Mouse (Mus musculus): ENCODE measurements around the gene Pecam1. TPM values are rescaled to one million over a fixed set of nuclear protein-coding genes. Genes with fewer than 3 reads are reported as not detected.
"Not testable (repeated sequence)": the region's sequence is repeated elsewhere in the genome, so short reads cannot be mapped to it uniquely, and the experiment has no call there.

The Pecam1 gene
- polyA plus RNA-seq, 1 experiment from 2014 or later = 26.0 TPM

- ATAC-seq (ENCODE audit: insufficient number of reproducible peaks, low FRiP score, low TSS enrichment, low read depth) (no peak), DNase-seq (ENCODE audit: low spot score) (no peak)
- Histone ChIP-seq H3K36me3 (ENCODE audit: control insufficient read depth, insufficient read depth, low read length) (no peaks in the 10 kb centered on the region), H3K9me3 (ENCODE audit: control insufficient read depth, low read length) (no peaks in the 10 kb centered on the region), H3K4me2 (ENCODE audit: low read depth, severe bottlenecking) (no peak overlapping the region), H3K9ac (ENCODE audit: low read length) (no peak overlapping the region), H3K27me3 (ENCODE audit: control insufficient read depth, insufficient read depth, low read length) (no peaks in the 10 kb centered on the region), H3K4me1 (ENCODE audit: control insufficient read depth, insufficient read depth, low read length) (peaks cover 13% of the 10 kb centered on the region), H3K27ac (replicated peaks; ENCODE audit: low read depth, low read length) (no peak overlapping the region), H3K4me3 (ENCODE audit: low read depth, low read length) (no peak overlapping the region)
- WGBS = 86% methylated on average over 10 of the region's 11 CpGs
Measured at GRCm38 (mm10) chr11:106662634-106663407, 87.6 kb downstream of the Pecam1 start.

DNA sequence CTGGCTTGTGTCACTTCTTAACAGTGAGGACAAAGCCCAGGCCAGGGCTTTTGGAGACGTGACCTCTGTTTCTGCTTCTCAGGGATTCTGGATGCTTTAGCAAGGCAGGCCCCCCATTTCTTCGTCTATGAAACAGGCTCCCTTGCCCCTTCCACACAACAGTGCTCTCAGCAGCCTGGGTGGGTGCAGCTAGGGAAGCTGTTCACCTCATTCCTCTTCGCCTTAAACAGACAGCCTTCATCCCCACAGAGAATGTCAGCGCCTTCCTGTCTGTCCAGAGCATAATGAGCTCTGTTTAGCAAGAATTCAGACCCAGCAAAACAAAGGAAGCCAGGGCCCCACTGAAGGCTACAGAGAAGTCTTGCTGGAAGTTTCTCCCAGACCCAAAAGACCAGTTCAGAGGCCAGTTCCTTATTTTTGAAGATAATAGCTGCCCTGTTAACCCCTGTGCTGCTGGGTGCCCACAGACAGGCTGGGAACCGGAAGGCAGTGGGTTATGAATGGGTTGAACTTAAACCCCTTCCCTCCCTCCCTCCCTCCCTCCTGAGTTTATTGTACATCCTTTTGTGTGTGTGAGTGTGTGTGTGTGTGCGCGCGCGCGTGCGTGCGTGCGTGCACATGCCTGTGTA is 89.9 kb downstream of the Pecam1 start:
- Histone ChIP-seq H3K9ac (ENCODE audit: low read length) (peak overlapping the region; percentile 27; the same call in 1 of the 2 replicates), H3K4me1 (ENCODE audit: control insufficient read depth, insufficient read depth, low read length) (peaks cover 15% of the 10 kb centered on the region)

DNA sequence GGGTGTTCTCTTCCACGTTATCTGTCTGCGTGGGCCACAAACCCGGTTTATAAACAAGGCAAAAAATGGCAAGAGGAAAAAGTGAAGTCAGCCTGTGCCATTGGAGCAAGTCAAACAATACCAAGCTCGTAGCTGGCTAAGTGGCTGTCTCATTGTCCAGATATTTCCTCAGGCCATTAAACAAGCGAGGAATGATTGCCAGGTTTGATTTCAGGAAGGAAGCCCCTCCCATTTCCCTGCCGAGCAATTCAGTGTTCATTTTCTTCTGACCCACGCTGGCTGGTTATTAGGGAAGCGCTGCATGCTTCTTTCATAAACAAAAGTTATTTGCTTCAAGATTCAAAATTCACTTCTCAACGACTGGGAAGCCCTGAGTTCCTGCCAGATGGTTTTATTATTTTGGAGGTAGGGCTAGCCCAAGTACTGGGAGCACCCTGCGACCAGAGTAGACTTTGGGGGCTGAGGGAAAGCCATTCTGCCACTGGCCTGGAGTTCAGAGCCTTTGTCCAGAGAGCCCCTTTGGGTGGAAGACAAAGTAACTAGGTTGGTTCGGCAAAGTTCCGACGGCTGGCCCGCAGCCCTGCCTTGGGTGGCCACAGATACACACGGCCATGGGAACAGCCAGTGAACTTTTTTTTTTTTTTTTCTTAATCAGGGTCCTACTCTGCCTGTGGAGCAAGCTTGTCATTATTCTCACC is 90.7 kb downstream of the Pecam1 start:
- H3K27ac ChIP-seq (replicated peaks; ENCODE audit: low read depth, low read length) = peak overlapping the region; percentile 70; the same call in 1 of the 2 replicates
- DNase-seq (ENCODE audit: low spot score) (peak; percentile 36), ATAC-seq (ENCODE audit: insufficient number of reproducible peaks, low FRiP score, low TSS enrichment, low read depth) (no peak)
- WGBS = 55% methylated on average over 15 of the region's 15 CpGs
- no peak overlapping the region for H3K4me3 ChIP-seq (ENCODE audit: low read depth, low read length)
- no peaks in the 10 kb centered on the region for H3K36me3 ChIP-seq (ENCODE audit: control insufficient read depth, insufficient read depth, low read length)
- H3K9me3 ChIP-seq (ENCODE audit: control insufficient read depth, low read length) = no peaks in the 10 kb centered on the region
- H3K4me2 ChIP-seq (ENCODE audit: low read depth, severe bottlenecking) = no peak overlapping the region
- peaks cover 15% of the 10 kb centered on the region for H3K4me1 ChIP-seq (ENCODE audit: control insufficient read depth, insufficient read depth, low read length)
- no peaks in the 10 kb centered on the region for H3K27me3 ChIP-seq (ENCODE audit: control insufficient read depth, insufficient read depth, low read length)
- peak overlapping the region; percentile 8; the same call in 1 of the 2 replicates for H3K9ac ChIP-seq (ENCODE audit: low read length)

More for the DNA sequence above, 89.9 kb downstream of the Pecam1 start:
- 80% methylated on average over 13 of the region's 13 CpGs for WGBS
- Histone ChIP-seq H3K9me3 (ENCODE audit: control insufficient read depth, low read length) (no peaks in the 10 kb centered on the region), H3K27me3 (ENCODE audit: control insufficient read depth, insufficient read depth, low read length) (no peaks in the 10 kb centered on the region), H3K27ac (replicated peaks; ENCODE audit: low read depth, low read length) (peak overlapping the region; percentile 70; the same call in 1 of the 2 replicates), H3K4me3 (ENCODE audit: low read depth, low read length) (no peak overlapping the region), H3K36me3 (ENCODE audit: control insufficient read depth, insufficient read depth, low read length) (no peaks in the 10 kb centered on the region), H3K4me2 (ENCODE audit: low read depth, severe bottlenecking) (no peak overlapping the region)
- ATAC-seq (ENCODE audit: insufficient number of reproducible peaks, low FRiP score, low TSS enrichment, low read depth) (no peak), DNase-seq (ENCODE audit: low spot score) (no peak)

GRCm38 (mm10) chr11:106658051-106658880 is 92.2 kb downstream of the Pecam1 start:
- no peaks in the 10 kb centered on the region for H3K27me3 ChIP-seq (ENCODE audit: control insufficient read depth, insufficient read depth, low read length)
- peak overlapping the region; percentile 47 for H3K9ac ChIP-seq (ENCODE audit: low read length)
- peak overlapping the region; percentile 15; the same call in 1 of the 2 replicates for H3K4me2 ChIP-seq (ENCODE audit: low read depth, severe bottlenecking)
- peak; percentile 62 for DNase-seq (ENCODE audit: low spot score)
- no peak for ATAC-seq (ENCODE audit: insufficient number of reproducible peaks, low FRiP score, low TSS enrichment, low read depth)
- peak overlapping the region; percentile 62 for H3K27ac ChIP-seq (replicated peaks; ENCODE audit: low read depth, low read length)
- no peaks in the 10 kb centered on the region for H3K9me3 ChIP-seq (ENCODE audit: control insufficient read depth, low read length)
- H3K4me1 ChIP-seq (ENCODE audit: control insufficient read depth, insufficient read depth, low read length) = peaks cover 15% of the 10 kb centered on the region
- 27% methylated on average over 14 of the region's 14 CpGs for WGBS
- H3K4me3 ChIP-seq (ENCODE audit: low read depth, low read length) = no peak overlapping the region
- H3K36me3 ChIP-seq (ENCODE audit: control insufficient read depth, insufficient read depth, low read length) = no peaks in the 10 kb centered on the region

DNA sequence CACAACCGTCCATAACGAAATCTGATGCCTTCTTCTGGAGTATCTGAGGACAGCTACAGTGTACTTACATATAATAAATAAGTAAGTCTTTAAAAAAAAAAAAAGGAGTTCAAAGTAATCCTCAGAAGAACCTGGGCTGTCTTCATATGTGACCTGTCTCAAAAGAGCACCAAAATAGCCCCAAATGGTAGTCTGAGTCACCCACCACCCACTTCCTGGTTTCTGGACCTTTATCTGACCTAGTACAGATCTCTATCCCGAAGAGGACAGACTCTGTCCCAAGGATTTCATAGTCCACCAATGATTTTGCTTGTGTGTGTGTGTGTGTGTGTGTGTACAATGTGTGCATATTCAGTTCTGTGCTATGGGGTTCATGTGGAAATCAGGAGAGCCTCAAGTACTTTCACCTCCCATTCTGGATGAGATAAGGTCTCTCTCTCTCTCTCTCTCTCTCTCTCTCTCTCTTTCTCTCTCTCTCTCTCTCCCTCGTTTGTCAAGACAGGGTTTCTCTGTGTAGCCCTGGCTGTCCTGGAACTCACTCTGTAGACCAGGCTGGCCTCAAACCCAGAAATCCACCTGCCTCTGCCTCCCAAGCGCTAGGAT is 93.4 kb downstream of the Pecam1 start:
- peaks cover 15% of the 10 kb centered on the region for H3K4me1 ChIP-seq (ENCODE audit: control insufficient read depth, insufficient read depth, low read length)
- H3K9ac ChIP-seq (ENCODE audit: low read length); H3K27ac ChIP-seq (replicated peaks; ENCODE audit: low read depth, low read length); H3K36me3 ChIP-seq (ENCODE audit: control insufficient read depth, insufficient read depth, low read length); H3K27me3 ChIP-seq (ENCODE audit: control insufficient read depth, insufficient read depth, low read length); ATAC-seq (ENCODE audit: insufficient number of reproducible peaks, low FRiP score, low TSS enrichment, low read depth); H3K4me3 ChIP-seq (ENCODE audit: low read depth, low read length); H3K4me2 ChIP-seq (ENCODE audit: low read depth, severe bottlenecking); DNase-seq (ENCODE audit: low spot score); H3K9me3 ChIP-seq (ENCODE audit: control insufficient read depth, low read length): not testable (repeated sequence)
- 79% methylated on average over 5 of the region's 5 CpGs for WGBS

DNA sequence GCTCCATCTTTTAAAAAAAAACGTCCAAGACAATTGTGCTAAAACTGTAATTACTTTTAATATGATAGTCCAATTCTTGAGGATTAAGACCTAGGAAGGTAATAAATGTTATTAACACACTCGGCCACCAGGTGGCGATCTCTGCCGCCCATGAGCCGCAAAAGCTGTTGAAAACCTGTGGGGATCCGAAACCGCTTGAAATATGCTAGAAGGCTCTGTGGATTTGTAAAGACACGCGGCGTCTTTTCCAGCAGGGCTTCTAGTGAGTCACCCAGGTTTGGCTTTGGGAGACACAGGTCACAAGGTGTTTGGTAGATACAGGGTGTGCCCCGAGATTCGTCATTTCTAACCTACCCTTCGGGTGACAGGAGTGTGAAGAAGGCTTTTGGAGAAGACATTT is 102.1 kb downstream of the Pecam1 start:
- H3K27ac ChIP-seq (replicated peaks; ENCODE audit: low read depth, low read length) = no peak overlapping the region
- no peak overlapping the region for H3K9ac ChIP-seq (ENCODE audit: low read length)
- no peaks in the 10 kb centered on the region for H3K27me3 ChIP-seq (ENCODE audit: control insufficient read depth, insufficient read depth, low read length)
- H3K4me3 ChIP-seq (ENCODE audit: low read depth, low read length) = no peak overlapping the region
- DNase-seq (ENCODE audit: low spot score) = peak; percentile 84
- WGBS = 31% methylated on average over 13 of the region's 13 CpGs
- H3K4me1 ChIP-seq (ENCODE audit: control insufficient read depth, insufficient read depth, low read length) = no peaks in the 10 kb centered on the region
- ATAC-seq (ENCODE audit: insufficient number of reproducible peaks, low FRiP score, low TSS enrichment, low read depth) = no peak
- no peak overlapping the region for H3K4me2 ChIP-seq (ENCODE audit: low read depth, severe bottlenecking)
- H3K9me3 ChIP-seq (ENCODE audit: control insufficient read depth, low read length) = no peaks in the 10 kb centered on the region
- H3K36me3 ChIP-seq (ENCODE audit: control insufficient read depth, insufficient read depth, low read length) = no peaks in the 10 kb centered on the region

GRCm38 (mm10) chr11:106642966-106643637 is 107.3 kb downstream of the Pecam1 start:
- no peak for DNase-seq (ENCODE audit: low spot score)

More at GRCm38 (mm10) chr11:106642966-106643637, 107.3 kb downstream of the Pecam1 start:
- no peak overlapping the region for H3K4me3 ChIP-seq (ENCODE audit: low read depth, low read length)
- H3K36me3 ChIP-seq (ENCODE audit: control insufficient read depth, insufficient read depth, low read length) = no peaks in the 10 kb centered on the region
- no peaks in the 10 kb centered on the region for H3K27me3 ChIP-seq (ENCODE audit: control insufficient read depth, insufficient read depth, low read length)
- ATAC-seq (ENCODE audit: insufficient number of reproducible peaks, low FRiP score, low TSS enrichment, low read depth) = no peak
- WGBS = 80% methylated on average over 8 of the region's 8 CpGs
- no peak overlapping the region for H3K9ac ChIP-seq (ENCODE audit: low read length)
- H3K4me1 ChIP-seq (ENCODE audit: control insufficient read depth, insufficient read depth, low read length) = peaks cover 17% of the 10 kb centered on the region; the same call in 1 of the 2 replicates
- no peaks in the 10 kb centered on the region for H3K9me3 ChIP-seq (ENCODE audit: control insufficient read depth, low read length)
- H3K4me2 ChIP-seq (ENCODE audit: low read depth, severe bottlenecking) = no peak overlapping the region
- H3K27ac ChIP-seq (replicated peaks; ENCODE audit: low read depth, low read length) = no peak overlapping the region
